Mouse (Mus musculus) limb, embryonic 14.5 days (tissue): ENCODE measurements at regions not wholly inside any gene's neighbourhood (a gene's known extent, or its start where the extent isn't known, plus 50 kb on each side); places are given as distances from the start of the nearest gene placed in this dataset.

Experiments used
- ATAC-seq: fragments of 200-750 bp; cut with Nextera tagmentation; 2 replicates; pipeline ENCODE4 v1.8.0; 2017; ENCODE audit warnings: low read depth, moderate number of reproducible peaks, moderate TSS enrichment; ENCODE audit not compliant: low FRiP score
- DNase-seq: peaks from one replicate; pipeline ENCODE4 v3.0.0-alpha.2; 2015; ENCODE audit warnings: low spot score
- H3K27ac ChIP-seq: fragments of 300-500 bp; sonication (generic); replicated peaks from 2 replicates; pipeline ENCODE4 v1.5.1; 2014; ENCODE audit warnings: low read depth, mild to moderate bottlenecking, low read length, moderate library complexity, mixed read lengths
- H3K27me3 ChIP-seq: fragments of 300-500 bp; sonication (generic); 2 replicates; pipeline ENCODE4 v1.6.1; 2014; ENCODE audit warnings: low read length, mixed read lengths; ENCODE audit not compliant: control insufficient read depth, insufficient read depth
- H3K36me3 ChIP-seq: fragments of 300-500 bp; sonication (generic); 2 replicates; pipeline ENCODE4 v1.6.1; 2014; ENCODE audit warnings: mild to moderate bottlenecking, low read length, moderate library complexity, mixed read lengths; ENCODE audit not compliant: control insufficient read depth, insufficient read depth
- H3K4me1 ChIP-seq: fragments of 300-500 bp; sonication (generic); 2 replicates; pipeline ENCODE4 v1.6.1; 2014; ENCODE audit warnings: antibody characterized with exemption, low read length, mixed read lengths; ENCODE audit not compliant: control insufficient read depth, insufficient read depth
- H3K4me2 ChIP-seq: fragments of 300-500 bp; sonication (generic); replicated peaks from 2 replicates; pipeline ENCODE4 v1.6.1; 2014; ENCODE audit warnings: low read depth, mild to moderate bottlenecking, low read length, moderate library complexity; ENCODE audit not compliant: severe bottlenecking
- H3K4me3 ChIP-seq: fragments of 300-500 bp; sonication (generic); replicated peaks from 2 replicates; pipeline ENCODE4 v1.5.1; 2014; ENCODE audit warnings: low read length
- H3K9ac ChIP-seq: fragments of 300-500 bp; sonication (generic); 2 replicates; pipeline ENCODE4 v1.6.1; 2014; ENCODE audit warnings: mild to moderate bottlenecking, low read depth, low read length, moderate library complexity; ENCODE audit not compliant: severe bottlenecking
- H3K9me3 ChIP-seq: fragments of 300-500 bp; sonication (generic); 2 replicates; pipeline ENCODE4 v1.6.1; 2016; ENCODE audit warnings: low read length; ENCODE audit not compliant: control insufficient read depth
- POLR2A ChIP-seq: fragments of 200-500 bp; IDR thresholded peaks from 2 replicates; pipeline ENCODE4 v1.8.0; 2012; ENCODE audit warnings: inconsistent platforms, mild to moderate bottlenecking, moderate library complexity, borderline replicate concordance; ENCODE audit not compliant: insufficient read depth, insufficient read length; ENCODE audit errors: extremely low read depth
- WGBS: fragments of 180-500 bp; shearing (Covaris S2); extraction: QIAGEN DNeasy Blood & Tissue Kit; methylation state at CpG from one replicate; pipeline ENCODE4 v1.1.7; 2014; 5-methylcytosine and 5-hydroxymethylcytosine counted together

DNA sequence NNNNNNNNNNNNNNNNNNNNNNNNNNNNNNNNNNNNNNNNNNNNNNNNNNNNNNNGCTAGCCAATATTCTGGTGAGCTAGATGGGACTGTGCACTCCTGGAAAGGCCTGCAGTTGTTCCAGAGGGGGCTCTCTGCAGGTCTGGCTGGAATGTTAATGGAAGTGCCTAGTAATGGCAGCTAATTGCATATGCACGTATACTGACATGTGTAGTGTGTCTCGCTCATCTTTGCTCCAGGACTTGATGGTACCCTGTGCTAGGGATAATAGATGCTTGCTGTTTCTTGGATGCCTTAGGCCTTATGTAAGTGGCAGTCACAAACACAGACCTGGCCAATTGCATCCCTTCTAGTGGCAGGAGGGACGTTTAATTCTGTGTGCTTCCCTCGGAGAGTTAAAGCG is 560.0 kb upstream of the 3110018I06Rik start:
- no peaks in the 10 kb centered on the region for H3K27me3 ChIP-seq

DNA sequence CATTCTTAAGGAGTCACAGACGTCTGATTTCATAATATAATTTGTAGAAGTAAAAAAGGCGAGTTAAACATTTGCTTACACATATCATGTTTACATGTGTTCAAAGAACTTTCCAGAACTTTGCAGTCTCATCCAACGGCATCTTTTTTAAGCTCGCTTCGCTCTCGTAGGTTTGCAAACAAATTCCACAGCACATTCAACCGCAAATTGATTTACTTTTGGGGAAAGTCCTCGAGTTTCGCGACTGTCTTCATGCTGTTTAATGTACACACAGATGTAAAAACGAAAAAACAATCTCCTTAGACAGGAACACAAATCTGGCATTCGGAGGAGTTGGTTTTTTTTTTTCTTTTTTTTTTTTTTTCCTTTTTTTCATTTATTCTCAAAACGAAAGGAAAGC is 559.3 kb upstream of the 3110018I06Rik start:
- Histone ChIP-seq H3K27ac (no peak overlapping the region), H3K9me3 (no peaks in the 10 kb centered on the region), H3K36me3 (no peaks in the 10 kb centered on the region), H3K4me2 (no peak overlapping the region), H3K4me1 (peaks cover 5% of the 10 kb centered on the region; the same call in 1 of the 2 replicates), H3K27me3 (no peaks in the 10 kb centered on the region), H3K9ac (no peak overlapping the region), H3K4me3 (no peak overlapping the region)
- no peak for TF ChIP-seq POLR2A
- 72% methylated on average over 13 of the region's 13 CpGs for WGBS
- DNase-seq (no peak), ATAC-seq (no peak)

More for the DNA sequence above, 560.0 kb upstream of the 3110018I06Rik start:
- Histone ChIP-seq H3K9me3 (no peaks in the 10 kb centered on the region), H3K4me1 (peaks cover 8% of the 10 kb centered on the region), H3K27ac (no peak overlapping the region), H3K36me3 (no peaks in the 10 kb centered on the region), H3K4me2 (no peak overlapping the region), H3K4me3 (no peak overlapping the region), H3K9ac (no peak overlapping the region)
- no peak for TF ChIP-seq POLR2A
- DNase-seq = no peak
- no peak for ATAC-seq
- 59% methylated on average over 5 of the region's 5 CpGs for whole genome bisulfite sequencing

DNA sequence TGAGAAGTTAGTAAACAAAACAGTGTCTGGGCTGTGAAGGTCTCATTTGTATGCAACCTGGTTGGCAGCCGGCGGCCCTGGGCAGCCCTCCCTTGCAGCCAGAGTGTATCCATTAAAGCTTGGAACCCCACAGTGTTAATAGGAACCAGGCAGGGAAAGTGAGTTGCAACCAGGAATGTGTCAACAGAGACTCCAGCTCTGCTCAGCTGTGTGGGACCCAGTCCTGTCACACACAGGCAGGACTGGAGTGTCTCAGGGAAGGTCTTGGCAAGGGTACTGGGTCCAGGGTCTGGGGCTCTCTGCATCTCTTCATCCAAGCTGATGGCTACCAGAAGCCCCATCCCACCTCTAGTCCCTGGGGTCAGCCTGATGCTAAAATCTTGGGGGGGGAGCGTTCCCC is 556.8 kb upstream of the 3110018I06Rik start:
- no peak overlapping the region for H3K4me3 ChIP-seq
- no peak overlapping the region for H3K9ac ChIP-seq
- no peak for TF ChIP-seq POLR2A
- DNase-seq (no peak), ATAC-seq (no peak)
- no peaks in the 10 kb centered on the region for H3K9me3 ChIP-seq
- no peaks in the 10 kb centered on the region for H3K27me3 ChIP-seq
- H3K4me1 ChIP-seq = peaks cover 5% of the 10 kb centered on the region; the same call in 1 of the 2 replicates
- no peaks in the 10 kb centered on the region for H3K36me3 ChIP-seq
- H3K27ac ChIP-seq = no peak overlapping the region
- WGBS = 38% methylated on average over 3 of the region's 3 CpGs
- H3K4me2 ChIP-seq = no peak overlapping the region

DNA sequence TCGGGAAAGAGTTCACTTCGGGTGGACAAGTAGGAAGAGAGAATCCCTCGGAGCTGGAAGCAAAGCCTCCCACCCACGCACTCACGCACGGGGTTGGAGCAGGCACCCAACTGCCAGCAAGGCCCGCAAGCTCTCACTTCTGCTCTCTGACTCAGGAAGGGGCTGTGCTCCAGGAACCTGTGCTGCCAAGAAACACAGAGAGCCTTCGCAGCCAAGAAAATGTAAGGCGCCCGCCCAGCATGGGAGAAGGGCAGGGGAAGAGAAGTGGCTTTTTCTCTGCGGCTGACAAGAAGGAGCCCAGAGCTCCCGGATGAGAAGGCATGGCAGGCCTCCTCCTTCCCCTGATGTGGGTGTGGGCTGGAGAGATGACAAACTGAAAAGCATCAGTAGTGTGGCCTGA is 549.1 kb upstream of the 3110018I06Rik start:
- Histone ChIP-seq H3K36me3 (no peaks in the 10 kb centered on the region), H3K4me3 (no peak overlapping the region), H3K9me3 (no peaks in the 10 kb centered on the region), H3K27ac (no peak overlapping the region), H3K27me3 (no peaks in the 10 kb centered on the region), H3K4me1 (no peaks in the 10 kb centered on the region), H3K4me2 (no peak overlapping the region), H3K9ac (no peak overlapping the region)
- WGBS = 67% methylated on average over 12 of the region's 12 CpGs
- no peak for TF ChIP-seq POLR2A
- DNase-seq (peak; percentile 22), ATAC-seq (no peak)

DNA sequence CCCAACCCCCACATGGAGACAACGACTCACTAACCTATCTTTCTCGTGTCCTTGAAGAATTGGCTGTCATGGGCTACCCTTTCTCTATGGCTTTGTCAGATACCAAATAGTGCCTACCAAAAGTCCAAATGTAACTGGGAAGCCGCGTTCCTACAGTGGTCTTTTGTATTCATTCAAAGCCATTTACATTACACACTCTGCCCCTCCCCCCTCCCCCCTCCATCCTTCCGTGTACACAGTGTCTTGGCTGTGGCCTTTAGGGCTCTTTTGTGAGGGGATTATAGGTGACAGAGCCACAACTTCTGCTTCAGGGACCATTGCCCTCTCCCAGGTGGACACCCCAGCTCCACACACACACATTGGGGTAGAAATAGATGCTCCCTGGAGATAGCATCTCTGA is 544.6 kb upstream of the 3110018I06Rik start:
- no peaks in the 10 kb centered on the region for H3K9me3 ChIP-seq
- H3K4me3 ChIP-seq = no peak overlapping the region
- H3K4me1 ChIP-seq = no peaks in the 10 kb centered on the region
- H3K36me3 ChIP-seq = no peaks in the 10 kb centered on the region
- DNase-seq = no peak
- no peaks in the 10 kb centered on the region for H3K27me3 ChIP-seq
- WGBS = 64% methylated on average over 5 of the region's 5 CpGs
- no peak for ATAC-seq
- H3K4me2 ChIP-seq = no peak overlapping the region
- no peak overlapping the region for H3K9ac ChIP-seq
- TF ChIP-seq POLR2A = no peak
- no peak overlapping the region for H3K27ac ChIP-seq

DNA sequence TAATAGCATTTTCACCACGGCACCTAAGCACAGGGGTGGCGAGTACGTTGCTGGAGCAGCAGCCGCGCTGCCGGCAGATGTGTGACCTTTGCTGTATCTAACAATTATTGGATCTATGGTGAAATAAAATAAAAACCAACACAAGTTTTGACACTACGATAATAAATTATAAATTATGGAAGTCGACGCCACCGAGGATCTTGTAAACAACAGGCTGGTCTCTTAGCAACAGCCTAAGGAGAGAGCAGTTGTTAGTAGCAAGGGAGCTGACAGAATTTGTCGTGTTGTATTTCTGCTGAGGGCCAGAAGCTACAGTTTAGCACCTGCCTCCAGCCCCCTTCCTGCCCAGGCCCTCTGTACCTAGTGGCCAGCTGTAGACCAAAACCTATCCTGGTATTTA is 535.8 kb upstream of the 3110018I06Rik start:
- Histone ChIP-seq H3K27me3 (no peaks in the 10 kb centered on the region), H3K9me3 (no peaks in the 10 kb centered on the region), H3K4me3 (no peak overlapping the region), H3K27ac (no peak overlapping the region), H3K4me2 (no peak overlapping the region), H3K4me1 (peaks cover 12% of the 10 kb centered on the region), H3K36me3 (no peaks in the 10 kb centered on the region), H3K9ac (no peak overlapping the region)
- no peak for ATAC-seq
- WGBS = 66% methylated on average over 11 of the region's 11 CpGs
- TF ChIP-seq POLR2A = no peak
- DNase-seq = no peak
